ENCODE assay signal across 8 mouse cellular contexts in genomic region chr9:96719408-96720158, GRCm38 (mm10). TPM values are rescaled to one million over a fixed set of nuclear protein-coding genes. Genes with fewer than 3 reads are reported as not detected.
DNase-seq lines count a peak whose midpoint lies in the region; ATAC-seq and TF ChIP-seq lines count a peak whose summit lies in the region.

No protein-coding gene starts in this region.

- H3K79me2 ChIP-seq in C2C12 (ENCODE audit: control insufficient read depth, insufficient read depth), result peaks cover 77% of the 10 kb centered on the region
- peaks cover 2% of the 10 kb centered on the region; the same call in 1 of the 2 replicates for H3K79me2 ChIP-seq in heart, adult 2 months (replicated peaks; ENCODE audit: control insufficient read depth, insufficient read depth, low read length)

- peaks cover 18% of the 10 kb centered on the region for H3K79me3 ChIP-seq in C2C12 (ENCODE audit: low read depth)

- no peaks in the 10 kb centered on the region for H3K27me3 ChIP-seq in C2C12 (ENCODE audit: control insufficient read depth, insufficient read depth, insufficient read length)
- H3K27me3 ChIP-seq in heart, adult 2 months (ENCODE audit: control insufficient read depth, insufficient read depth, low read length), result no peaks in the 10 kb centered on the region
- H3K27me3 ChIP-seq in lung, embryonic 14.5 days (ENCODE audit: insufficient read depth, low read length), result no peaks in the 10 kb centered on the region
- H3K27me3 ChIP-seq in neural tube, embryonic 15.5 days (replicated peaks), result no peaks in the 10 kb centered on the region

- peak; percentile 77; the same call in 1 of the 2 replicates for TF ChIP-seq EP300 in heart, adult 2 months (IDR thresholded peaks at IDR 0.05; ENCODE audit: insufficient read depth, low read depth, low read length)

- H3K4me3 ChIP-seq in C2C12 (ENCODE audit: insufficient read depth, poor library complexity, severe bottlenecking), result peak overlapping the region; percentile 14
- H3K4me3 ChIP-seq in heart, adult 2 months, result peak overlapping the region; percentile 65
- H3K4me3 ChIP-seq in lung, embryonic 14.5 days (ENCODE audit: low read depth, low read length), result peak overlapping the region; percentile 82
- peak overlapping the region; percentile 69 for H3K4me3 ChIP-seq in neural tube, embryonic 15.5 days (replicated peaks)

- ATAC-seq in lung, embryonic 14.5 days (ENCODE audit: insufficient read depth), result peak; percentile 87
- peak; percentile 82 for ATAC-seq in neural tube, embryonic 15.5 days (ENCODE audit: low FRiP score)

- TF ChIP-seq CTCF in C2C12 (IDR thresholded peaks at IDR 0.05; ENCODE audit: control insufficient read depth, insufficient read depth, insufficient read length), result no peak
- peak; percentile 20; the same call in 1 of the 2 replicates for TF ChIP-seq CTCF in heart, adult 2 months (IDR thresholded peaks at IDR 0.05)
- TF ChIP-seq CTCF in lung, embryonic 14.5 days (IDR thresholded peaks at IDR 0.05; ENCODE audit: low read depth), result no peak

- H3ac ChIP-seq in C2C12 (ENCODE audit: control insufficient read depth, insufficient read length, low read depth), result peak overlapping the region; percentile 95

- peak; percentile 88 for TF ChIP-seq POLR2A in heart, adult 2 months (IDR thresholded peaks at IDR 0.05; ENCODE audit: insufficient read depth, low read depth, low read length)

- peak overlapping the region; percentile 58 for H3K4me2 ChIP-seq in lung, embryonic 14.5 days
- peak overlapping the region; percentile 79 for H3K4me2 ChIP-seq in neural tube, embryonic 15.5 days

- H3K36me3 ChIP-seq in C2C12 (ENCODE audit: control insufficient read depth, insufficient read depth), result peaks cover 38% of the 10 kb centered on the region
- H3K36me3 ChIP-seq in heart, adult 2 months (ENCODE audit: control insufficient read depth, insufficient read depth, low read length), result peaks cover 28% of the 10 kb centered on the region
- peaks cover 7% of the 10 kb centered on the region for H3K36me3 ChIP-seq in lung, embryonic 14.5 days (ENCODE audit: insufficient read depth)
- H3K36me3 ChIP-seq in neural tube, embryonic 15.5 days, result no peaks in the 10 kb centered on the region

- H3K4me1 ChIP-seq in heart, adult 2 months (ENCODE audit: control insufficient read depth, insufficient read depth, low read length), result peaks cover 10% of the 10 kb centered on the region
- peaks cover 5% of the 10 kb centered on the region; the same call in 1 of the 2 replicates for H3K4me1 ChIP-seq in lung, embryonic 14.5 days (ENCODE audit: insufficient read depth)
- H3K4me1 ChIP-seq in neural tube, embryonic 15.5 days, result peaks cover 33% of the 10 kb centered on the region

- peak overlapping the region; percentile 99 for H3K9ac ChIP-seq in heart, adult 2 months (ENCODE audit: low read depth, low read length)
- peak overlapping the region; percentile 96 for H3K9ac ChIP-seq in lung, embryonic 14.5 days
- H3K9ac ChIP-seq in neural tube, embryonic 15.5 days (replicated peaks), result peak overlapping the region; percentile 87

- H3K9me3 ChIP-seq in lung, embryonic 14.5 days (ENCODE audit: low read depth, low read length), result no peaks in the 10 kb centered on the region
- no peaks in the 10 kb centered on the region for H3K9me3 ChIP-seq in neural tube, embryonic 15.5 days (replicated peaks)

- 1% methylated on average over 85 of the region's 85 CpGs for WGBS in heart, adult 2 months
- WGBS in lung, embryonic 14.5 days, result under 1% methylated on average over 67 of the region's 85 CpGs
- WGBS in neural tube, embryonic 15.5 days, result under 1% methylated on average over 82 of the region's 85 CpGs

- intact Hi-C loops in heart, adult 2 months (cut with DNase I), result loop anchor here (2.0 to 5.0 kb wide), 3 partner anchors 39 to 87 kb away; partner anchors contain the start of gene Rasa2

- peak; percentile 86 to 94 for DNase-seq in adrenal gland, adult (ENCODE audit: inconsistent age in 2 of 2, low spot score in 1 of 2)
- peak; percentile 35 for DNase-seq in embryo, embryonic 11.5 days (ENCODE audit: low read depth, low spot score)
- DNase-seq in heart, adult 2 months, result peak; percentile 88 to 89
- peak; percentile 85 for DNase-seq in kidney, adult 18-20 months
- peak; percentile 80 for DNase-seq in lung, embryonic 14.5 days
- DNase-seq in thymus, postnatal 10 days (ENCODE audit: low spot score in 2 of 2), result peak; percentile 58 to 66

- peak overlapping the region; percentile 99 for H3K27ac ChIP-seq in heart, adult 2 months
- peak overlapping the region; percentile 97 for H3K27ac ChIP-seq in lung, embryonic 14.5 days (ENCODE audit: low read depth)
- H3K27ac ChIP-seq in neural tube, embryonic 15.5 days (replicated peaks), result peak overlapping the region; percentile 91

TF ChIP-seq in C2C12, 6 proteins besides CTCF, POLR2A, EP300 and RAD21:
- TF ChIP-seq MAX (IDR thresholded peaks at IDR 0.05) (no peak), FOSL1 (IDR thresholded peaks at IDR 0.05; ENCODE audit: insufficient read depth, low read length, poor library complexity, severe bottlenecking) (no peak), USF1 (IDR thresholded peaks at IDR 0.05; ENCODE audit: low read depth) (no peak), CEBPB (IDR thresholded peaks at IDR 0.05; ENCODE audit: low read depth) (no peak), MYOD1 (IDR thresholded peaks at IDR 0.05; ENCODE audit: control insufficient read depth, insufficient read length, low read depth) (no peak), MYOG (IDR thresholded peaks at IDR 0.05; ENCODE audit: control insufficient read depth, extremely low read depth, insufficient read length) (no peak)
TF ChIP-seq in C2C12: peak in this region for 0.

RNA-seq across cellular contexts. Expression of gene Zbtb38, which starts 33.0 kb away (rescaled TPM):
- polyA plus RNA-seq in C2C12 (2012; fragmentation: generic; extraction: Trizol), result 10.0 TPM
- 10 to 100 TPM; 42.3 to 43.5 TPM for total RNA-seq in heart, adult 2 months (2021)
- polyA plus RNA-seq in heart, adult 2 months (2012; rRNA removed), result 9.0 and 16.0 TPM in 2 replicates
- polyA plus RNA-seq in lung, embryonic 14.5 days (2014; fragmentation: Nextera tagmentation; extraction: Ambion mirVana), result 24.5 and 24.6 TPM in 2 replicates
- polyA plus RNA-seq in neural tube, embryonic 15.5 days (2015; fragmentation: Nextera tagmentation; extraction: Ambion mirVana), result 48.0 and 52.3 TPM in 2 replicates

Comparison
In these comparisons a context has a peak if more than half of its experiments do, and no peak if none do; other contexts are left out.
1. Peak in every context shown above with its lines: DNase-seq, ATAC-seq, H3K4me3 ChIP-seq and H3K27ac ChIP-seq.
2. H3K4me3 ChIP-seq: peak in every context shown above with its lines; median percentile 82 in lung, embryonic 14.5 days; 69 in neural tube, embryonic 15.5 days; 65 in heart, adult 2 months; 14 in C2C12.
3. DNase-seq: peak in every context shown above with its lines; median percentile 90 in adrenal gland, adult; 88 in heart, adult 2 months; 85 in kidney, adult 18-20 months; 80 in lung, embryonic 14.5 days; 62 in thymus, postnatal 10 days; 35 in embryo, embryonic 11.5 days.